Mouse (Mus musculus) CH12.LX (cell line): Measurements from ENCODE around the gene Cradd. TPM values are rescaled to one million over a fixed set of nuclear protein-coding genes. Genes with fewer than 3 reads are reported as not detected.

ENCODE experiments used
- DNase-seq: peaks from one replicate; pipeline ENCODE4 v3.0.0-alpha.2; 2013; ENCODE audit errors: extremely low read depth
- H3K27ac ChIP-seq: 2 replicates; pipeline ENCODE4 v1.5.1; 2012; ENCODE audit warnings: low read depth, mild to moderate bottlenecking, control low read depth, moderate library complexity; ENCODE audit not compliant: insufficient read depth
- H3K27me3 ChIP-seq: replicated peaks from 2 replicates; pipeline ENCODE3; 2012; ENCODE audit warnings: inconsistent platforms
- H3K36me3 ChIP-seq, 2 experiments: replicated peaks in 1 of 2; 2 replicates each; pipeline versions ENCODE3 to v1.6.1; 2012; ENCODE audit warnings: inconsistent platforms in 1 of 2, low read length in 1 of 2, mild to moderate bottlenecking in 1 of 2, mixed read lengths in 1 of 2, moderate library complexity in 1 of 2; ENCODE audit not compliant: control insufficient read depth in 1 of 2, insufficient read depth in 1 of 2
- H3K4me1 ChIP-seq, 2 experiments: 2 replicates each; pipeline ENCODE4 v1.6.1; 2012; ENCODE audit warnings: inconsistent platforms in 1 of 2, moderate library complexity in 1 of 2; ENCODE audit not compliant: insufficient read depth in 2 of 2, control insufficient read depth in 1 of 2
- H3K4me2 ChIP-seq: 2 replicates; pipeline ENCODE4 v1.6.1; 2012; ENCODE audit warnings: low read depth, mild to moderate bottlenecking, control low read depth; ENCODE audit not compliant: poor library complexity, insufficient read depth, severe bottlenecking
- H3K4me3 ChIP-seq, 3 experiments: fragments of 150-350 bp in 1 of 3; sonication (generic) in 1 of 3; replicated peaks in 1 of 3; 2 replicates each; pipeline versions ENCODE3 to v1.5.1; 2011 to 2012; ENCODE audit warnings: low read depth in 2 of 3, low read length in 2 of 3, mild to moderate bottlenecking in 2 of 3, moderate library complexity in 2 of 3, control low read depth in 1 of 3, improper control_type of control experiment in 1 of 3, inconsistent platforms in 1 of 3, mixed read lengths in 1 of 3; ENCODE audit not compliant: poor library complexity in 1 of 3
- H3K79me2 ChIP-seq: replicated peaks from 2 replicates; pipeline ENCODE4 v1.6.1; 2012; ENCODE audit warnings: mild to moderate bottlenecking, moderate library complexity; ENCODE audit not compliant: control insufficient read depth, poor library complexity, insufficient read depth, severe bottlenecking; ENCODE audit errors: extremely low read depth
- H3K9ac ChIP-seq: 2 replicates; pipeline ENCODE4 v1.6.1; 2012; ENCODE audit warnings: low read depth, mild to moderate bottlenecking, control low read depth, moderate library complexity; ENCODE audit not compliant: insufficient read depth
- H3K9me3 ChIP-seq: replicated peaks from 2 replicates; pipeline ENCODE3; 2012; ENCODE audit warnings: low read length, inconsistent platforms, mixed read lengths
- E2F4 ChIP-seq: IDR thresholded peaks from 2 replicates; pipeline ENCODE4 v1.6.1; 2011; ENCODE audit warnings: low read depth, low read length, improper control_type of control experiment; ENCODE audit not compliant: insufficient replicate concordance
- GABPA ChIP-seq: IDR thresholded peaks from 2 replicates; pipeline ENCODE4 v1.6.1; 2012; ENCODE audit warnings: low read depth, low read length, improper control_type of control experiment, inconsistent platforms; ENCODE audit not compliant: insufficient replicate concordance
- MEF2A ChIP-seq: IDR thresholded peaks from 2 replicates; pipeline ENCODE4 v1.6.1; 2014; ENCODE audit warnings: low read depth, mild to moderate bottlenecking, inconsistent platforms, low read length, improper control_type of control experiment, borderline replicate concordance
- NRF1 ChIP-seq: IDR thresholded peaks from 2 replicates; pipeline ENCODE4 v1.6.1; 2014; ENCODE audit warnings: low read depth, mild to moderate bottlenecking, inconsistent platforms, low read length, improper control_type of control experiment, moderate library complexity
- RAD21 ChIP-seq: IDR thresholded peaks from 2 replicates; pipeline ENCODE4 v1.6.1; 2011; ENCODE audit warnings: low read depth, mild to moderate bottlenecking, low read length, improper control_type of control experiment, moderate library complexity
- RCOR1 ChIP-seq: conservative IDR thresholded peaks from 2 replicates; pipeline ENCODE4 v1.6.1; 2012; ENCODE audit warnings: low read depth, mild to moderate bottlenecking, inconsistent platforms, low read length, improper control_type of control experiment
- SIN3A ChIP-seq: IDR thresholded peaks from 2 replicates; pipeline ENCODE4 v1.6.1; 2012; ENCODE audit warnings: low read length, improper control_type of control experiment, inconsistent platforms
- dilution Hi-C: fragments of 300-500 bp; cut with MboI; formaldehyde crosslinking; loops from 2 replicates; pipeline ENCODE4 v1.14.3; 2020; ENCODE audit warnings: low sequenced_read_pairs; ENCODE audit not compliant: extremely low pct_unique_long_range_greater_than_20kb, extremely low pct_ligation_motif_present
- in situ Hi-C: fragments of 300-500 bp; cut with MboI; formaldehyde crosslinking; loops from 3 replicates; pipeline ENCODE4 v1.14.3; 2019; ENCODE audit warnings: low sequenced_read_pairs, low pct_ligation_motif_present, low pct_unique_long_range_greater_than_20kb, mixed read lengths
- polyA plus RNA-seq: library from polyadenylated mRNA; unstranded; fragments of >175 nt; gene quantifications from 2 replicates; pipeline ENCODE4 v1.2.1, GENCODE M21; 2012; ENCODE audit warnings: low read depth; ENCODE audit not compliant: insufficient read length
- total RNA-seq, 2 experiments: library from RNA; depleted of rRNA; stranded (reverse); fragments of 300-350 nt in 1 of 2; fragments of >200 nt in 1 of 2; gene quantifications; 2 replicates each; pipeline ENCODE4 v1.2.3; 2012 to 2014

Cradd gene
- total and polyA plus RNA-seq, 3 experiments = 5.6 to 8.8 (median 5.6) TPM

- TF ChIP-seq MEF2A = no peak
- no peak for TF ChIP-seq RAD21
- no peak for TF ChIP-seq NRF1
- TF ChIP-seq GABPA = no peak
- TF ChIP-seq SIN3A = no peak
- in situ Hi-C loops = no loop called here
- H3K9ac ChIP-seq = no peak overlapping the region
Observed at GRCm38 (mm10) chr10:95337589-95337988, 13.7 kb upstream of the Cradd start.

GRCm38 (mm10) chr10:95336781-95337544 lies 13.0 kb upstream of the Cradd start:
- H3K27me3 ChIP-seq = no peaks in the 10 kb centered on the region
- TF ChIP-seq RAD21 = no peak
- no peak for TF ChIP-seq E2F4
- no peak for TF ChIP-seq GABPA
- TF ChIP-seq, all 38 proteins: peak for 0
- in situ Hi-C loops (no loop called here), dilution Hi-C loops (no loop called here)
- Histone ChIP-seq H3K4me3 (no peak overlapping the region), H3K4me1 (no peaks in the 10 kb centered on the region), H3K79me2 (no peaks in the 10 kb centered on the region), H3K9me3 (no peaks in the 10 kb centered on the region), H3K4me2 (peak overlapping the region; percentile 29; the same call in 1 of the 2 replicates), H3K36me3 (no peaks in the 10 kb centered on the region), H3K9ac (no peak overlapping the region), H3K27ac (no peak overlapping the region)
- DNase-seq = no peak

More at GRCm38 (mm10) chr10:95337589-95337988, 13.7 kb upstream of the Cradd start:
- dilution Hi-C loops = no loop called here
- no peak overlapping the region for H3K4me2 ChIP-seq
- H3K79me2 ChIP-seq = no peaks in the 10 kb centered on the region
- no peak for DNase-seq
- H3K27me3 ChIP-seq = no peaks in the 10 kb centered on the region
- H3K27ac ChIP-seq = no peak overlapping the region
- no peaks in the 10 kb centered on the region for H3K4me1 ChIP-seq
- no peaks in the 10 kb centered on the region for H3K36me3 ChIP-seq
- no peaks in the 10 kb centered on the region for H3K9me3 ChIP-seq
- no peak overlapping the region for H3K4me3 ChIP-seq

- Histone ChIP-seq H3K4me1 (no peaks in the 10 kb centered on the region), H3K27me3 (no peaks in the 10 kb centered on the region), H3K9me3 (no peaks in the 10 kb centered on the region), H3K9ac (no peak overlapping the region), H3K4me3 (no peak overlapping the region), H3K79me2 (no peaks in the 10 kb centered on the region), H3K4me2 (no peak overlapping the region), H3K27ac (no peak overlapping the region), H3K36me3 (no peaks in the 10 kb centered on the region)
- TF ChIP-seq RCOR1 = no peak
- dilution Hi-C loops (no loop called here), in situ Hi-C loops (no loop called here)
- DNase-seq = no peak
Observed at GRCm38 (mm10) chr10:95334826-95335225, 10.9 kb upstream of the Cradd start.
